Mouse (Mus musculus) spleen, adult 2 months (tissue): ENCODE results near the gene Hdac9. TPM values are rescaled to one million over a fixed set of nuclear protein-coding genes. Genes with fewer than 3 reads are reported as not detected.

Experiments
- DNase-seq, 2 experiments: peaks; one replicate each; pipeline versions ENCODE4 v3.0.0 to v3.0.0-alpha.2; 2012 to 2021; ENCODE audit warnings: low spot score in 2 of 2, low read depth in 1 of 2
- H3K27ac ChIP-seq: fragments of 200-500 bp; 2 replicates; pipeline ENCODE4 v1.5.1; 2012; ENCODE audit warnings: low read length, inconsistent platforms; ENCODE audit not compliant: insufficient read depth
- H3K27me3 ChIP-seq: fragments of 200-500 bp; 2 replicates; pipeline ENCODE4 v1.6.1; 2012; ENCODE audit warnings: mild to moderate bottlenecking, moderate library complexity, low read length, inconsistent platforms; ENCODE audit not compliant: control insufficient read depth, insufficient read depth
- H3K36me3 ChIP-seq: fragments of 200-500 bp; 2 replicates; pipeline ENCODE4 v1.6.1; 2012; ENCODE audit warnings: mild to moderate bottlenecking, low read length, inconsistent platforms; ENCODE audit not compliant: control insufficient read depth, insufficient read depth
- H3K4me1 ChIP-seq: fragments of 200-500 bp; 2 replicates; pipeline ENCODE4 v1.6.1; 2011; ENCODE audit warnings: inconsistent platforms; ENCODE audit not compliant: control insufficient read depth, insufficient read depth, insufficient read length
- H3K4me3 ChIP-seq: fragments of 200-500 bp; 2 replicates; pipeline ENCODE4 v1.5.1; 2011; ENCODE audit warnings: mild to moderate bottlenecking, inconsistent platforms; ENCODE audit not compliant: insufficient read depth, insufficient read length; ENCODE audit errors: extremely low read depth
- CTCF ChIP-seq: fragments of 200-500 bp; IDR thresholded peaks from 2 replicates; pipeline ENCODE4 v1.5.1; 2011; ENCODE audit warnings: mild to moderate bottlenecking, inconsistent platforms; ENCODE audit not compliant: insufficient read depth, insufficient read length, insufficient replicate concordance; ENCODE audit errors: extremely low read depth
- POLR2A ChIP-seq: fragments of 200-500 bp; IDR thresholded peaks from 2 replicates; pipeline ENCODE4 v1.6.1; 2011; ENCODE audit warnings: low read depth, low read length, inconsistent platforms
- WGBS: fragments of 180-500 bp; shearing (Covaris S2); methylation state at CpG from one replicate; pipeline ENCODE4 v1.1.7; 2018; 5-methylcytosine and 5-hydroxymethylcytosine counted together
- polyA plus RNA-seq: library from polyadenylated mRNA; depleted of rRNA; stranded (reverse); fragments of >200 nt; gene quantifications from 2 replicates; pipeline ENCODE4 v1.2.3, GENCODE M21; 2012

The Hdac9 gene
- polyA plus RNA-seq, 1 experiment, result 8.9 TPM

GRCm38 (mm10) chr12:34714266-34714939, 202.5 kb downstream of the Hdac9 start:
- TF ChIP-seq POLR2A (no peak), CTCF (no peak)
- peak overlapping the region; percentile 53 for H3K4me3 ChIP-seq
- no peaks in the 10 kb centered on the region for H3K27me3 ChIP-seq
- H3K27ac ChIP-seq, result no peak overlapping the region
- no peak for DNase-seq
- H3K36me3 ChIP-seq, result no peaks in the 10 kb centered on the region
- peaks cover 5% of the 10 kb centered on the region for H3K4me1 ChIP-seq
- 3% methylated on average over 14 of the region's 14 CpGs for WGBS

DNA sequence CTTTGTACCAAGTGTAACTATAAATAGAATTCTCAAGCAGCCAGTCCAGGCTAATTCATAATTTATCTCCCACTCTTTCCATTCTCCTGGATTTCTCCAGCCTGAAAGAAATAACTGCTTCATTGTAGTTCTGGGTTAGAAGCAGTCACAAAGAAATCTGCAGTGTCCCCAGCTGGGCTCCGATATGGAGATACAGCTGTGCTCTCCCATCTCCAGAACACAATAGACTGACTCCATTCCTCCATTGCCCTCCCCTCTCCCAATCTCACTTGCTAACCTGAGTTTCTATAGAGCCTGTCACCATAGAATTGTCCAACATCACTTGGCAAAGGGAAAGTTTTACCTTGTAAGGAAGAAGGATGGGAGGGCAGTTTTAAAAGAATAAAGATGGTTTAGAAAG, 218.9 kb downstream of the Hdac9 start:
- Histone ChIP-seq H3K27ac (no peak overlapping the region), H3K36me3 (no peaks in the 10 kb centered on the region), H3K27me3 (no peaks in the 10 kb centered on the region), H3K4me3 (no peak overlapping the region), H3K4me1 (no peaks in the 10 kb centered on the region)
- DNase-seq, result no peak
- TF ChIP-seq CTCF (no peak), POLR2A (no peak)
- WGBS, result 94% methylated on average over 1 of the region's 1 CpGs

- DNase-seq, result no peak
- H3K36me3 ChIP-seq, result no peaks in the 10 kb centered on the region
- no peak overlapping the region for H3K4me3 ChIP-seq
- no peak for TF ChIP-seq POLR2A
- TF ChIP-seq CTCF, result no peak
- H3K4me1 ChIP-seq, result no peaks in the 10 kb centered on the region
- H3K27ac ChIP-seq, result no peak overlapping the region
- WGBS, result 15% methylated on average over 1 of the region's 1 CpGs
- H3K27me3 ChIP-seq, result no peaks in the 10 kb centered on the region
Measured at GRCm38 (mm10) chr12:34696736-34697135, 220.2 kb downstream of the Hdac9 start.

- TF ChIP-seq POLR2A (no peak), CTCF (no peak)
- no peak for DNase-seq
Measured at GRCm38 (mm10) chr12:34688941-34689340, 228.0 kb downstream of the Hdac9 start.

GRCm38 (mm10) chr12:34683375-34683774, 233.5 kb downstream of the Hdac9 start:
- DNase-seq, result peak in 1 of 2 experiments; percentile 5
- no peak overlapping the region for H3K4me3 ChIP-seq

More at GRCm38 (mm10) chr12:34688941-34689340, 228.0 kb downstream of the Hdac9 start:
- no peak overlapping the region for H3K27ac ChIP-seq
- WGBS, result 82% methylated on average over 4 of the region's 4 CpGs
- no peaks in the 10 kb centered on the region for H3K27me3 ChIP-seq
- no peaks in the 10 kb centered on the region; the same call in 1 of the 2 replicates for H3K4me1 ChIP-seq
- no peak overlapping the region for H3K4me3 ChIP-seq
- H3K36me3 ChIP-seq, result no peaks in the 10 kb centered on the region

GRCm38 (mm10) chr12:34682657-34683056, 234.2 kb downstream of the Hdac9 start:
- H3K36me3 ChIP-seq, result no peaks in the 10 kb centered on the region
- peaks cover 4% of the 10 kb centered on the region for H3K4me1 ChIP-seq
- no peaks in the 10 kb centered on the region for H3K27me3 ChIP-seq
- TF ChIP-seq CTCF (no peak), POLR2A (no peak)
- H3K27ac ChIP-seq, result no peak overlapping the region
- H3K4me3 ChIP-seq, result no peak overlapping the region
- no peak for DNase-seq
- whole genome bisulfite sequencing, result 88% methylated on average over 3 of the region's 3 CpGs

More at GRCm38 (mm10) chr12:34683375-34683774, 233.5 kb downstream of the Hdac9 start:
- Histone ChIP-seq H3K27me3 (no peaks in the 10 kb centered on the region), H3K4me1 (peaks cover 4% of the 10 kb centered on the region), H3K27ac (no peak overlapping the region), H3K36me3 (no peaks in the 10 kb centered on the region)
- 65% methylated on average over 4 of the region's 4 CpGs for WGBS
- no peak for TF ChIP-seq CTCF
- no peak for TF ChIP-seq POLR2A

- H3K36me3 ChIP-seq, result no peaks in the 10 kb centered on the region
- no peaks in the 10 kb centered on the region for H3K27me3 ChIP-seq
- 19% methylated on average over 5 of the region's 5 CpGs for WGBS
- peaks cover 4% of the 10 kb centered on the region for H3K4me1 ChIP-seq
- H3K27ac ChIP-seq, result peak overlapping the region; percentile 67
- no peak overlapping the region for H3K4me3 ChIP-seq
- TF ChIP-seq CTCF (no peak), POLR2A (no peak)
- DNase-seq, result no peak
Measured at GRCm38 (mm10) chr12:34680576-34680975, 236.3 kb downstream of the Hdac9 start.
